Mouse (Mus musculus) embryo, embryonic 11 days (tissue): ENCODE measurements around the gene Frat2.
"Not testable (repeated sequence)": the region's sequence is repeated elsewhere in the genome, so short reads cannot be mapped to it uniquely, and the experiment has no call there.

ENCODE experiments used
- DNase-seq: peaks from one replicate; pipeline ENCODE4 v3.0.0-alpha.2; 2015

The Frat2 gene

DNA sequence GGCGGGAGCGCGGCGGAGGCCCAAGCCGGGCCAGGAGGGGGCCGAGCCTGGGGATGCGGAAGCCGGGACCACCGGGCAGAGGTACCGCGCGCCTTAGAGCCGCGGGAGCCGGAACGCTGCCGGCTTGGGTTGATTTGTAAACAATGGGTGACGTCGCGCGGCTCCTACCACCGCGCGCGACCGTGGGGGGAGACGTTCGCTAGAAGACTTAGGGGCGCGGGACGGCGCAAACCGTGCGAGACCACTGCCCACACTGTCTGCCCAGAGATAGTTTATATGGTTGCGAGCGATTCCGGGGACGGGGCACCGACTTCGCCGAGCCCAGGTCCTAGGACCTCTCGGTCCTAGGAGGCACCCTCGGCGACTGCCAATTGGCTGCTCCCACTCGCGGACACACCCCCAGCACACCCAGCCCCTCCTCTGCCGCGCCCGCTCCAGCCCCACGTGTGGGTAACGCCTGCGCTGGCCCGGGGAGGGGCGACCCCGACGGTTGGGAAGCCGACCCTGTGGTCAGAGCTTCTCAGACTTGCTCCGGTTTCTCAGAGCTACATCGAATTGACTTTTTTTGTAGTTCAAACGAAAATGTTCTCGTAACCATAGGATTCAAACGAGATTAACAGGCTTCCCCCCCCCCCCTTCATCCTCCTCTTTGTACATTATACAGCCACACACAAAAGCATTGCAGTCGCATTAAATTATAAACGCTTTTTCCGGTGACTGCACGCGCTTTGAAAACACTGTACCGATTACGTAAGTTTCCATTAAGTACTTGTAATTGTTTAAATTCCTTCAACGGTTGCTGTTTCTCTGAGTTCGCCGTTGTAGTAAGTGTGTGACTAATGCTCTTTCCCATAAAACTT lies at the start of gene Frat2:
Frat2 (minus strand) TSS at position 141 of the 860 bp plus-strand sequence.
- peak; percentile 95 for DNase-seq

DNA sequence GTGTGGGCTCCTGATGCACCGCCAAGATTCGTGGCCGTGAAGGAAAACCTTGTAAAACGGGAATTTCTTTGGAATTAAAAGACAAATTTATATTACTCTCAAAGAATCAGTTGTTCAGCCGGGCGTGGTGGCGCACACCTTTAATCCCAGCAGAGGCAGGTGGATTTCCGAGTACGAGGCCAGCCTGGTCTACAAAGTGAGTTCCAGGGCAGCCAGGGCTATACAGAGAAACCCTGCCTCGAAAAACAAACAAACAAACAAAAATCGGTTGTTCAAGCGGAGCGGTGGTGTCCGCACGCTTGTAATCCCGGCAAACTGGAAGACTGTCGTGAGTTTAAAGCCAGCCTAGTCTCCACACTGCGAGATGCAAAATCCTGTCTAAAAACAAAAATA lies 48.4 kb upstream of the Frat2 start:
- no peak for DNase-seq

DNA sequence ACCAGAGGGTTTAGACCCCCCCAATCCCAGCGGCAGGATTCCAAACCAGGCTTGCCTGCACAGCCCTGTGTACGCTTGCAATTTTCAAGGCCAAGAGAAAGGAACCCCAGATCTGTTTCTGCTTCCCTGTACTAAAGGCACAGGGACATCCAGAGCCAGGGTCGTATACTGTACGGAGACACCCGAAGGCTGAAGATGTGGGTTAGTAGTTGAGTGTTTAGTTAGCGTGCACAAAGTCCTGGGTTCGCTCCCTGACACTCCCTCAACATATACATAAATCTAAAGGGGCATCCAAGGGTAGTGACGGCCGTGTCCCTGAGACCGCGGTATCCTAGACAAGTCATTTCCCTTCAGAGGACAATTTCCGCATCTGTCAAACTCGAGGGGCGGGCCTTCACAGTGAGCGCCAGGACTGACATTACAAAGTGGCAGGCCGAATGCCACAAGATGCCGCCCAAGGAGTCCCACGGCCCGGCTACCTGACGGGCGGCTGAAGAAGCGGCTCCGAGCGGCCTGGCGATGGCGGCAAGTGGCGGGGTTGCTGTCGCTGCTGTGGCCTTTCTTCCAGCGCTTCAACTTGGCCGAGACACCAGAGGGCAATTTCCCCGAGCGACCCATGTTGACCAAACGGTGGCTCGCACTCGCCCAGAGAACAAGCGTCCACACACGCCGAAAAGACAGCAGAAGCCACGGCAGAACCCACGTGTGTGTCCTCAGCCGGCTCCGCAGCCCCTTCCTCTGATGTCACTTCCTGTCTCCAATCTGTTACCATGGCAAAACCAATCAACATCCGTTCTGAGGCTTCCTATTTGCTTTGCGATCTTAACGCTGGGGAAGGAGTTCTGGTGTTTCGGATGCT lies 47.8 kb upstream of the Frat2 start, which contains the start of gene Rrp12:
Rrp12 (minus strand) TSS at position 714 of the 859 bp plus-strand sequence.
- peak; percentile 92 for DNase-seq

DNA sequence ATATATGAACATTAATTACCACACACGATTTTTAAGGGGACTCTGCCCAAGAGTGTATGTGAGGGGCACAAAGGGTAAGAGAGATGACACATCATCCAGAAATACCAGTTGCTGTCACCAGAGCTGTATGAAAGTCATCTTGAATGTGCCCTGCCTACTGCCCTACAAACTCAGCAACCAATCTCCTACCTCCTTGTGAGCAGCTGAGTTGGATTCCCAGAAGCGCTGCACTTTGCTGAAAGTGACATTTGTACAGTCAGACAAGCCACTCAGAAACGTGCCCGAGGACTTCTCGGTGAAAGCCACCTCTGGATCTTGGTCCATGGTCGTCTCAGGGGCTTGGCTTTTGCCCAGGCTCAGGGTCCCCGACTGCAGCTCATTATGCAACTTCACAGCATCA lies 47.0 kb upstream of the Frat2 start:
- DNase-seq, result no peak

DNA sequence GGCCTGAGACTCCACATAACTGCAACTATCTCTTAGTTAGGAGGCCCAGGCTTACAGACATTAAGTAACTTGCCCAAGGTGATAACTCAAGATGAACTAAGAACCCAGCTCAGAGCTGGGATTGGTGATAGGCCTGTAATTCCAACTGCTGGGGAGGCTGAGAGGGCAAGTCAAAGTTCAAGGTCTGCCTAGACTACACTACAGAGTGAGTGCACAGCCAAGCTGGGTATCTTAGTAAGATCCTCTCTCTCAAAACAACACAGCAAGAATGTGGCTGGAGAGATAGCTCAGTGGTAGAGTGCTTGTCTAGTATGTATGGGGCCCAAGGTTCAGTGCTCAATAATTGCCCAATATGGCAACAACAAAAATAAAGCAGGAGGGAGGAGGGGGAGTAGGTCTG lies 40.3 kb upstream of the Frat2 start:
- DNase-seq, result no peak

DNA sequence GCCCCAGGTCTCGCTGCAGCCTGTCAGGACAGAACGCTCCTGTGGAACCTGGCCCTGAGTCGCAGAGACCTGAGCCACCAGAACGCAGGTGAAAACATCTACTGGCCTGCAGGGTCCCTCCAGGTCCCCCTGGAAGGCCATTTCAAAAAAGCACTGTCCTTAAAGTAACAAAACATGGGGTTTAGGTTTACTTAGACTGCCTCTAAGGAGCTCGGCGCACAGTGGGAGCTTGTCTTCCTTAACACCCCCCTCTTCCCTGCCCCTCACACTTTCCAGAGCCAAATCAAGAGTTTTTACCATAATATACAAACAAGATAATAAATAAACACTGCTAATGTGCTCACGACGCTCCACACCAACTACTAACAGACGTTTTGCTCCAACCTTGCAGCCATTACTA lies 36.0 kb upstream of the Frat2 start:
- no peak for DNase-seq

DNA sequence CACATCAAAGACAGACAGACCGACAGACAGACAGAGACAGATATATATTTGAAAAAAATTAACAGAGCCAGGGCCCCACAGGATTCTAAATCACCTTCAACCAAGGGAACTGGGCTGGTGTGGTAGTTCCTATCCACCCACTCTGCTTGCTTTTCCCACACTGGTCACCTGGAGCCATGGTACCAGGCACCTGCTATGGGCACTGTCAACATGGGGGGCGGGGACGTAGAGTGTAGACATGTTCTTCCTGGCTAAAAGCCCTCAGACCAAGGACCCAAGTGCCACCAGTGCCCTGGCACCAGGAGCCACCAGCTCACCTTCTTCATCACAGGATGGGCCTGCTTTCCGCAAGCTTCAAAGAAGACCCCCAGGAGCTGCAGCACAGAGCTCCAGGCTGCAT lies 33.9 kb upstream of the Frat2 start:
- DNase-seq, result no peak

DNA sequence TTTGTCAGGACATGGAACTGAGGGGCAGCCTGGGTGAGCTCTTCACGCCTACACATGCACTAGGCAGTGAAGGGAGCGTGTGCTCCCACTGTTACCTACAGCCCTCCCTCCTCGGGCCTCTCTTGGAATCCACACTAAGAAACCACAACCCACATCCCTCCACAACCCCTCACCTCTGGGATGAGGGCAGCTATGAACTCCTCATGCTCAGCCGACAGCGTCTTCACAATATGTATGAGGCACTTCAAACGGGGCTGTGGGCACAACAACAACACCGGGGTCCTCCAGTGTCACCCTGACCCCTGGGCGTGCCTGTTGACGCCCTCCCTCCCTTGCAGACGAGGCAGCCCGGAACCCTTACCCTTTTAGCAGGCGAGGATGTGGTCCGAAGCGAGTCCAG lies 26.4 kb upstream of the Frat2 start:
- no peak for DNase-seq

DNA sequence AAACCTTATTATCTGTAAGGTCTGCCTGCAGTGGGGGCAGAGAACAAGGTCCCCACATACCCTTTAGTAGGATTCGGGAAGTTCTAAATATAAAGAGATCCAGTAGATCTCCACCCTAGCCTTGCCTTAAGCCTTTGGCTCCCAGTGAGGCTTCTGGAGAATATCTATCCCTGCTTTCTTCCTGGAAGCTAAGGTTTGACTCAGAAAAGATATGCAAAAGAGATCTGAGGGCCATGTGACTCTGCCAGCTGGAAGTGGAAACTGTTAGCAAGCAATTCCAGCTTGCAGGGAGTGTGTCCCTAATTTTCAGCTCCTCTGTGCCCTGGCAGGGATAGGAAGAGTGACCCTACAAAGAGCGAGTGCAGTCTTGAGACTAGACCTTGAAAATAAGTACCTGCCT lies 24.4 kb upstream of the Frat2 start:
- no peak for DNase-seq

DNA sequence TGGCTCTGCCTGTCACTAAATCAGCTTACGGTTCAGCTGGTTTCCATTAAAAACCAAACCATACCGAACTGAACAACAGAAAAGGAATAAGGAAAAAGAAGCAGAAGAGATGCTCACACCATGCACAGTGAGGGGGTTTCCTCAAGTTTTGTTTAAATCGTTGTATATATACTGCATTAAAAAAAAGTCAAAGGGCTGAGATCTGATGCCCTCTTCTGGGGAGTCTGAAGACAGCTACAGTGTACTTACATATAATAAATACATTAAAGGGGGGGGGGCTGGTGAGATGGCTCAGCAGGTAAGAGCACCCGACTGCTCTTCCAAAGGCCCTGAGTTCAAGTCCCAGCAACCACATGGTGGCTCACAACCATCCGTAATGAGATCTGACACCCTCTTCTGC lies 22.0 kb upstream of the Frat2 start:
- DNase-seq, result not testable (repeated sequence)

DNA sequence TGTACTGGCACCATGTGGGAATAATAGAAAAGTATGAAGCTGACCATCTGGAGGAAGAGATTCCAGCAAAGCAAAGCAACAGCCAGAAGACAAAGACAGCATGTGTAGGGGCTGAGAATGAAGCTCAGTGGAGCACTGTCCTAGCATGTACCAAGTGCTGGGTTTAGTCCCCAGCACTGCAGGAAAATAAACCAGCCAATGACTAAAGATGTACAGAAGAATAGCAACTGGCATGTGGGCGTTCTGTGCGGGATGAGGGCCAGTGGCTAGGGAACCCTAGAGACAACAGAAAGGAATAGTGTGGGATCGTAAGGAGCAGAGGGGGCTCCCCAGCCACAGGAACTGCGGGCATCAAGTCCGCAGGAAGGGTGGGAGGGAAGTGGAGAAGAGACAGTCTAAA lies 21.4 kb upstream of the Frat2 start:
- no peak for DNase-seq

DNA sequence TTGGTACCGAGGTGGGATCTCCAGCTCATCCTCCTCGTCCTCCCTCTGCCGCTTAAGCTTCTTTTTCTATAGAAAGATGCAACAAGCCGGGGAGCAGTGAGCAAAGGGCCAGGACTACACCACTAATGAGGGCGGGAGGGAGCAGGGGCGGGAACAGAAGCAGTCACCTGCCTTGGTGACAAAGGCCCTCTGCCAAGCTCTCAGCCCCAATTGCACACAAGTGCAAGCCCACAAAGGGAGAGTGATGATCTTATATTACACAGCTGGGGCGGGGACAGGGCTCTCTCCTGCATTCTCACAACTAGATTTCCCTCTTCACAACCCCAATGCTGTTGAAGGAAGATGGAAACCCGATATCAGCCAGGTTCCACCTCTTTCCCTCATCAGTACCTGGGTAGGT lies 18.8 kb upstream of the Frat2 start:
- DNase-seq, result no peak

DNA sequence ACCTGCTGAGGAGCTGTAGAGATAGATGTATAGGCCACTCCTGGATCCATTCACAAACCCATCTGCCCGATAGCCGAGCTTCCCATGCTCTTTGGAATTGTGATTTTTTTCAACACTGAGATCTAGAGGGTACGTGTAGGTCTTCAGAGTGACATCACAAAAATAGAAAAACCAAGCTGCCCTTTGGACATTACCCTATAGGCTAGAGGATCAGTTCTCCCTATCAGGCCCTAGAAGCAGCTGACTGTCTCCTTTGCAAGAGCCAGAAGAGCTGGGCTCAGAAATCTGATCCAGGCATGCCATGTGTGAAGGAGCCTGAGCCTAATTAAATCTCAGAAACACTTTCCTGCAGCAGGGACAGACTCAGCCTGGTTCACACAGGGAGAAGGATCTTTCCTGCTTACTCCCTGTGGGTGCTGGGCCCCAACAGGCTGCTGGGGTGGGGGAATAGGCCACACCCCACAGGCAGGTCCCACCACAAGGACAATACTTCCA lies 9.9 kb upstream of the Frat2 start:
- peak; percentile 21 for DNase-seq

DNA sequence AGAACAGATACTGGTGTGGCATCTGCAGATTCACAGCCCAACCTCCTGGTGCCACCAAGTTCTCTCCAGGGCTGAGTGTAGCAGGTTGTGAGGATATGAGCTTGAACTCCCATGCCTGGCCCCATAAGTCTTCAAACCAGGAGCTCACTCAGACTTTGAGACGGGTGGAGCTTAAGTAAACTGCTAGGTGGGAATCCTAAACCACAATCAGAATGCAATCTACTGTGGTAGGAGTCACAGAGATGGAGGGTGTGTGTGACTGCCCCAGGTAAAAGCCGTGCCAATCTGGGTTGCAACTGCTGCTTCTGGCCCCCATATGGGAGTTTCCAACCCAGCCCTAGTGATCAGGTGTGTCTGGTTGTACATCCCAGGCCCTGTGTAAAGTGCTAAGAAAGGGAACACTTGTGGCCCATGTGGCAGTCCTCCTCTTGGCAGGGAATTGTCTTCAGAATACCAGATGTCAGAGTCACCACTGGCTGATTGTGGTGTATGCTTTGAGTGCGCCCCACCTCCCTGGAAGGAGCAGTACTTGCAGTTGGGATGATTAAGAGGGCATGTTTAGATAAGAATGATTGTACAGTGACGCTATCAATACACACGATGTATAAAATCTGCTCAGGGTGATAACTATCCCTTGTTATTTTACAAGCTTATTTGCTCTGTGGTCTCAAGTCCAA lies 9.3 kb upstream of the Frat2 start:
- DNase-seq, result no peak

DNA sequence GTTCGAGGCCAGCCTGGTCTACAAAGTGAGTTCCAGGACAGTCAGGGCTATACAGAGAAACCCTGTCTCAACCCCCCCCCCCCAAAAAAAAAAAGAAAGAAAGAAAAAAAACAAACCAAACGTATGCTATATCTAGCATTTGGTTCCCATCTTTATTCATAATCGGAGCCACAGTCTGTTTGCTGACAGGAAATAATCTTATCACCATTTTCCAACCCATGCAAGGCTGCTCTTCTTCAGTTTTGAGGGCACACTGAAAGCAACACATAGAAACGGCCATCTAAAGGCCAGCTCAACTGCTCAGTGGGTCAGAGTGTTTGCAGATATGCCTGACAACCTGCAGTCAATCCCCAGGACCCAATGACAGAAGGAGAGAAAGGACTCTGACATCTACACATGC lies 4.5 kb upstream of the Frat2 start:
- DNase-seq, result no peak

DNA sequence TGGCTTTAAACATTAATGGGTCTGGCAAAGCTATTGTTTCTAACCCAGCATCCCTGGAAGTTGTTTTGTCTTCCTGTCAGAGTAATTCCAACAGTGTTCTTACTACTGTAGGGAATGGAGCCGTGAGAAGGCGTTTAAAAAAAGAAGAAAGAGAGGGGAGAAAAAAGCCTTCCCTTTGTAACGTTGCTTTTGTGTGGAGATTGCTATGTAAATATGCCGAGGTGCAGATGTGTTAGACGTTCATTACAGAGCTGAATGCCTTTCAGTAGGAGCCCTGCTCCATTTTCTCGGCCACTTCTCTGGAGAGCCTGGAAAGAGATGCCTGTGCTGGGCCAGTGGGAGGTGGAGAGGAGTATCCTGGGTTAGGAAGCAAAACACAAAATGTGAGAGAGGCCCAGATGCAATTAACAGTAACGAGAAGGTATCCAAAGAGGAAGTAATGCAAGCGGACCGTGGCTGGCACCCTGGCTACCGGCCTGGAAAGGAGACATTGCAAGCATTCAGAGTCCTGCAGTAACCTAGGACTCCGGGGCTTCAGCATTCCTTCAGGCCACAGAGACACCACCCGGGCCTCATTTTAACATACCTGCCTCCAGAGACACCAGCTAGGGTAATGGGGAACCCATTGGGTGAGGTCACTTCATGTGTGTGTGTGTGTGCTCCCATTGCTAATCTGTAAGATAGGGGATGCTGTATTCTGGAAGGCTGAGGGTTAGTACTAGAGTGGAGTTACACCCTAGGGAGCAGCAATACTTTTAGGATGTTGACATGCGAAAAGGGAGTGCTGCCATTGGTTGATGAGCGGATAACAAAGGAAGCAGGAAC lies 3.0 kb upstream of the Frat2 start:
- DNase-seq, result peak; percentile 28

DNA sequence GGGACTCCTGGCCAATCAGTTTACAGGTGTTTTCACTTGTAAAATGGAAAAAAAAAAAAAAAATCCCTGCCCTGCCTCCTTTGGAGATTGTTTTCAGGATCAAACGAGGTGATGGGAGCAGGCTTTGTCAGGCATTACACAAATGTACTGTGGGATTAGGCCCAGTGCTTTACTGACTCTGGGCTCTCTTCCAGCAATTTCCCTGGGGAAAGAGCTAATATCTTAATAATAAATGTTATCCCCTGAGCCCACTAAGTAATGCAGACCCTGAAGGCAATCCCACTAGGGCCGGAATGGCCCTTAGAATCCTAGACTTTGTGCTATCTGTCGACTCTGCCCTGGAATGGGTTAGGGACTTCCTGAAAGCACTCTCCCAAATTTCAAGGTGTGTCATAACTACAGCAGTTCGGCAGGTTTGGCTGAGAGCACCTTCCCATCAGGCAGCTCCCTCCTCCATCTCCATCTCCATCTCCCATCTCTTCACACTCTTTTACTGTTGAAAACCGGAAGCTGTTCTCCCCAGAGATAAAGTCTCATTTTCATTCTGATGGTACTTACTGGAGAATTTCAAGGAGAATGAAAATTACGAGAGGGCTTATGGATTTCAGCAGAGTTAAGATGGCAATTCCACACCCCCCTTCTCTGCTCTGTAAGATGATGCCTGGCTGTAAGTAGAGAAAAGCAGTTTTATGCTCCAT lies 2.2 kb upstream of the Frat2 start:
- DNase-seq, result peak; percentile 17

DNA sequence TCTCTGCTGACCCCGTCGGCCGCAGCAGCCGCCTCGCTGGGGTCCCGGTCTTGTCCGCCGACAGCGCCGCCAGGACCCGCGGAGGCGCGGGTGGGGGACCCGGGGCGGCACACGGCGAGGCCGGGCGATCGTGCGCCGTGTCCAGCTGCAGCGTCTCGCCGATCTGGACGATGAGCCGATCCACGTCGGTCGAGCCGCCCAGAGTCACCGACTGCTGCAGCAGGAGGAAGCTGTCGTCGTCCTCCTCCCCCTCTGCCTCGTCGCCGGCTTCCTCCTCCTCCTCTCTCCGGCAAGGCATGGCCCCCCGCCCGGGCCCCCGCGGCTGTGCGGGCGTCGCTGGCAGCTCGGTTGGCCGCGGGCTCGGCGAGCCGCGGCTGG lies 329 bp downstream of the Frat2 start:
- peak; percentile 62 for DNase-seq

DNA sequence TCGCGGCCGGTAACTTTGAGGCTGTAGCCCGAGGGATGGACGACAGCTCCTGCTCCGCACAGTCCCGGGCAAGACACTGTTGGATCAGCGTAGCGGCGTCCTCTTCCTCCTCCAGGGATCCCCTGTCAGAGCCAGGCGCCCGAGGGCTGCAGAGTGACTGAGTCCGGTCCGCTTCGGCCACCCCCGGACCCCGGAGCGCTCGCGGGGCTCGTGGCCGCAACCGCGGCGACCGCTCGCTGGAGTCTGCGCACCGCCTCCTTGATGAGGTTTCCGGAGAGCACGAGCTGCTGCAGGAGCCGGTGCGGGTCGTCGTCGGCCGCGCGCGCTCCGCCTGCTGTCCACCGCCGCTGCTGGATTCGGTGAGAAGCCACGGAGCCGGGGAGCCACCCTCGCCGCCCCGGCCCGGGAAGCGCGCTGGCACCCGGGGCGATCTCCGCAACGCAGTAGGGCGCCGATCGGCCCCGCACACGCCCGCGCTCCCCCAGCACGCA lies 796 bp downstream of the Frat2 start:
- peak; percentile 69 for DNase-seq

DNA sequence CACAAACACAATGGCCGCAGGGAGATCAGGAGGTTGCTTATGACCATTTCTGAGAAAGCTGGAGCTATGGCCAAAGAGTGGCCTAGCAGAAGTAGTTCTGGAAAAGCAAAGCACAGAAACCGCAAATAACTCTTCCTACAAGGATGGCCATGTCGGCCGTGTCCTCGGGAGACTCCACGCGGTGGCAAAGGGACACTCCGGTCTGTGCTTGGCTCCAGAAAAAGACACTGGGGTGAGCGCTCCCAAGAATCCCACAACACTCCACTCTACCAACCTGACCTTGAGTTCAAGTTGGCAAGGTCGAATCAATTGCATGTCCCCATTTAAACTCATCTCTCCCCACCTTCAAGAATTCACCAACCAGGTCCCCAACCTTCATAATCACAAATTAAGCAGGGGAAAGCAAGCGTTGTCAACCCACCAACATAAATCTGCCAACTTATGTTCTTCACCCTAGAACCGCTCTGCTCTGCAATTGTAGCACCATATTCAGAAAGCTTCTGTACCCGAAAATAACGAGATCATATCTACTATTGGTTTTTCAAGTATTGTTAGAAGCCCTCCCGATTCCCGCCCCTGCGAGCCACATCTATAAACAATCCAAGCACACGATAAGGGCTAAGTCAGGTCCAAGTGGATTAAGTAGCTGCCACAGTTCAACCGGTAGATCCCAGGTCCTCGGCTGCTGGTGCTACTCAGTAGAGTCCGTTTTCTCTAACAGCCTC lies 1.4 kb downstream of the Frat2 start:
- DNase-seq, result no peak

DNA sequence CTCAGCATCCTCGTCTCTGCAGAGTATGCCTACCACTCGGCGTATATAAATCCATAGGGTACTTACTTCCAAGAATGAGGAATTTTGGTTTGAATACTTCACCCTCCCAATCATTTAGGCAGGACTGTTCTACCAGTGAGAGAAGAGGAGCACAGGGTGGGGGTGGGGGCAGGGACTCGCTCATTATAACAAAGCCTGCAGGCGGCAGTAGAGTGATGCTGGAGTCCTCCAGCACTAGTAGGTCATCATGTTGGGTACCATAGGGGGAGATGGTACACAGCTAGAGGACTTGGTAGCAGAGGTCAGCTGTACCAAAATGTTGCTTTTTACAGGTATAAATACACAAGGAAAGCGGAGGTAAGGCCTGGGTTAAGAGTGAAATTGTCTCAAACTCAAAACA lies 3.6 kb downstream of the Frat2 start:
- no peak for DNase-seq
